Mouse (Mus musculus) thymus, postnatal 14 days (tissue): ENCODE results near the gene Zfp62.
"Not testable (repeated sequence)": the region's sequence is repeated elsewhere in the genome, so short reads cannot be mapped to it uniquely, and the experiment has no call there.

ENCODE experiments used
- DNase-seq: peaks from one replicate; pipeline ENCODE4 v3.0.0; 2021

The Zfp62 gene

GRCm38 (mm10) chr11:49203129-49203768, at the start of gene Zfp62:
Gene Zfp62 (plus strand): TSS chr11:49203292.
- DNase-seq, result peak; percentile 92

DNA sequence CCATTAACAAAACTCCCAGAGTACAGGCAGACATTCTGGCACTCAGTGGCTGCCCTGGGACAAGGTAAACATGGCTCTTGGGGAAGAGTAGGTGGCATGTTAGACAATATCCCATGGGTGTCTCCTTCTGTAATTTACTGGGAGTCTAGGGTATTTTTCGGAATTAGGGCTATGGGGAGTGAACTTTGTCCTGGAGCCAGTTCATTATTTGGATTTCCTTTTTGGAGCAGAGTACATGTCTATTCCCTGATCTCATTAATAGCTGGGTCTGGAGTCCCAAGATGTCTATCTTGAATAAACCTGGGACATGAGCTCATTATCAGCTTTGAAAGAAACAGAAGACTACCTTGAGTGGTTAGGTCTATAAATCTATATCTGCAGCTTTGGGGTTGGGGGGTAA, 49.0 kb upstream of the Zfp62 start, which contains the start of gene Olfr1394:
TSS of gene Olfr1394 (plus strand) at position 301 of the 400 bp plus-strand sequence.
- DNase-seq, result no peak

DNA sequence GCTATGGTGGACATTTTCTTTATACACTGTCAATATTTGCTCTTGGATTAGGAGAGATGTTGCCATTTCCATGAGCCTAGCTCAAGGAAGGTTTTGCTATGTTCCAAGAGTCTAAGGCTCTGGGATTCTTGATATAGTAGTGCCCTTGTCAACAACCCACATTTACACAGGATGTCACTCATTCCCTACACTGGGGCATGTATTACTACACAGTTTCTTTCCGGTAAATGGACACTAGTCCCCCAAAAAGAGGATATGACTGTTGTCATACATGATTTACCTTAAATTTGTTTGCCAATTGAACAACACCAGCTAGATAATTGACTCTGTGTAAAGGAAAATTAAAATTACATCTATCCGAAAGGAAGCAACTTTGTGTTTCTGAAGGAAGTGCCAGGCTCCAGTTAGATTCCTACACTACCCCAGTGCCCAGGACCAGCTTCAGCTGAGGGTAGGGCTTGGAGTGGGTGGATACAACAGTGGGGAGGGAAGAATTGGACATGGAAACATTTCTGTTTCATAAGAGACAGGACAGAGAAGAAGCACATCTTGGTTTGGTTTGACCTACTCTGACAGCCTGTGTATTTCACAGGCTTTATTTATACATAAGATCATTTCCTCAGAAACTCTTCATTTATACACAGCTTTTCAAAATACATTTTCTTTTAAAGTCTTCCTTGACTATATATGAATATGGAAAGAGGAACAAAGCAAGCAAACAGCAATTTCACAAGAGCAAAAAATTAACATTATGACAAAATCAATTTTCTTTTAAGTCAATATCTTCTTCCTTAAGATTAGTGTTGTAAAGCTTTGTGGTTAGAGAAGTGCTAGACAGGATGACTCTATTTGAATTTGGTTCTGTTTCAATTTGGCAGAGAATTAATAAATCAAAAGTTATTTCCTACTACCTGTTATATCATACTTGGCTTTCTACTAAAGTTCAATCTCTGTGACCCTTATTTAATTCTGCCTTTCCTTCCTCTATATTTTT, 46.0 kb upstream of the Zfp62 start:
- DNase-seq, result no peak

DNA sequence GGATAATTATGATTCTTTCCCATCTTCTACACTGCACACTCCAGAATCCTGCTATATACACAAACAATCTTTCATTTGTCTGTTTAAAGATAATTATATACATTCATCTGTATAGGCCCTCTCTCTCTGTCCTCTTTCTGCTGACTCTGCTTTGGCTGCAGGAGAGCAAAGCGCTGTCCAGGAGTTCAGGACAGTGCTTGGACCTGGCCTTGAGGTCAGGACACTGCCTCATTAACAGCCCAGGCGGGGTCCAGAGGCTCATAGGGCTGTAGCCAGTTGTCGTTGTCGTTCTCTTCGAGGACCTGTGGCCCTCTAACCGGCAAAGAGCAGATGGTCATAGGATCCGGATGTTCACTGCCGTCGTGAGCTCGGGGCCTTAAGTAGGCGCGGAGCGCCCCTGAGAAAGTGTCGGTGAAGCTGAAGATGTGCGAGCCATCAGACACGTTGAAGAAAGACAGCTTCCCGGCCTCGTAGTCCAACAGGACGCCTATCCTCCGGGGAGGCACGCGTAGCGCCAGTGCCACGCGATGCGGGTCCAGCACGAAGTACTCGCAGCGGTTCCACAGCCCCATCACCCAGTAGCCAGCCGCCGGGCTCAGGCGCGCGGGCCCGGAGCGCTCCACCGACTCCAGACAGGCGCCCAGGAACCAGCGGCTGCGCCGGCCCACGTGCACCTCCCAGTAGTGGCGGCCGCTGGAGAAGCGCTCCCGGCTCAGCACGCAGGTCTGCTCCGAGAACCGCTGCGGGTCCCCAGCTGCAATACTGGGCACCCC, 34.1 kb upstream of the Zfp62 start:
- peak; percentile 7 for DNase-seq

- DNase-seq, result no peak
These were observed 32.5 kb upstream of the Zfp62 start for GRCm38 (mm10) chr11:49170576-49170975.

- DNase-seq, result peak; percentile 26
These were observed 27.7 kb upstream of the Zfp62 start for GRCm38 (mm10) chr11:49175345-49175744.

DNA sequence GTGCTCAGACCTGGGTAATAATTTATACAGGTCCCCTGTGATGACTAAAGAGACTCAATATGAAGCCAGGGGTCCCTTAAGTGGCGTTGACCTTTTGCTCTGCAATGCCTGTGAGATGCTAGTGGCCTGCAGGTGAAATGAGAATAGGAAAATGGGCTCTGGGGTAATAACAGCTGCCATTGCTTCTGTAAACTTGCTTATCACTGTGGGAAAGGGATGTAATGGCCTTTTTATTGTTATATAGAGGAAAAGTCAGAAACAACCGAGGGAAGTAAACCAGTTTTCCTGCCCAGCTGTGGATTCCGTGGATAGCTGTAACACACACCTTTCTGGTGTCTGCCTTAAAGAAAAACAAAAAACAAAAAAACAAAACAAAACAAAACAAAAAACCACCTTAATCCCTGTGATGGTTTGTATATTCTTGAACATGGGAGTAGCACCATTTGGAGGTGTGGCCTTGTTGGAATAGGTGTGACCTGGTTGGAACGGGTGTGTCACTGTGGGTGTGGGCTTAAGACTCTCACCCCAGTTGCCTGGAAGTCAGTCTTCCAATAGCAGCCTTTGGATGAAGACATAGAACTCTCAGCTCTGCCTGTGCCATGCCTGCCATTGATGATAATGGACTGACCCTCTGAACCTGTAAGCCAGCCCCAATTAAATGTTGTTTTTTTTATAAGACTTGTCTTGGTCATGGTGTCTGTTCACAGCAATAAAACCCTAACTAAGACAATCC, 26.9 kb upstream of the Zfp62 start:
- not testable (repeated sequence) for DNase-seq

DNA sequence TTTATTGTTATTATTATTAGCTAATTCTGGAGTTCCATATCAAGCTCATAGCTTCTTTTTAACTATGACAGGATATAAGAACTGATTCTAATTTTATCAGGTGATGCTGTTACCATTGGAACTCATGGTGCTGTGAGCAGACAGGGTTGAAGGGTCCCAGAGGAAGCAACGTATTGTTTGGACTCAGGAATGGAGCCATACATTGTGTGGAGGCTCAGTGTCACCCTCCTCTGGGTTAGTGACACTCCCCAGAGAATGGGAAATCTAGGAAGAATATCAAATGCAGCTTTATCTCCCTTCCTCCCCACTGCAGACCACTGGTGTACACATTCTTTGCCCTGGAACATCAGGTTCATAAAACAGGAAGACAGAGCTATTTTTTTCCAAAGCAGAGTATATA, 19.9 kb upstream of the Zfp62 start:
- no peak for DNase-seq

DNA sequence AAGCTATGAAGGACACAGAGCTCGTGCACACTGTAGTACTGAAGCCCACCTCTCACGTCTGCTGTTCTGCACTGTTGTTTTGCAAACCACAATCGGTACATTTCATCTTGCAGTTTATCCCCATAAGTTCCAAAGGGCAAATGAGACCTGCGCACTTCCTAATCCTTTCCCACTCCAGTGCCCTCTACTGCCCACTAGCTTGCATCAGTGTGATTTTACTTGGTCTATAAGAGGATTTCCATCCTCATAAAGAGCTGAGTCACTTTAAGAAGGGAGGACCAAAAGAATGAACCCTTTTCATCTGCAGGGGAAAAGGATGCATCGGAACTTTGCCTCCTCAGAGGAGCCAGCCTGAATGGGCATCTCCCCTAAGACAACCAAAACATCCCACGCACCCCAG, 16.6 kb upstream of the Zfp62 start:
- DNase-seq, result no peak

GRCm38 (mm10) chr11:49186955-49187488, 16.1 kb upstream of the Zfp62 start, which contains the start of gene Btnl9:
Gene Btnl9 (minus strand): TSS chr11:49187159.
- DNase-seq, result no peak

DNA sequence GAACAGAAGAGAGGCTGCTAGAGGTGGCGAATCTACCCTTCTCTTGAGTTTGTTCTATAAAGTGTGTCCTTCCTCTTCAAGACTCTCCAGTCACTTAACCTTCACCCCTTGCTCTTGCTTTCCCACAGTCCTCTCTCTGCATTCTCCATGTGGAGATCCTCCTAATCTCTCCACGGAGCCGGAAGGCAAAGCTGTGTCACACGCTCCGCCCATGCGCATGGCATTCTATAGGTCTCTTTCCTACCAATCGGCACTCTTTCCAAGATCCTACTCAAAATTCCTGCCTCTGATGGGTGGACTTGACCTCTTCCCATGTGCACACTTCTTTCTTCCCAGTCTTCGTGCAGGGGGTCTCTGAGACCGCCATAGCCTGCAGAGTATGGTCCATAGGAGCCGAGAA, 15.4 kb upstream of the Zfp62 start:
- no peak for DNase-seq

DNA sequence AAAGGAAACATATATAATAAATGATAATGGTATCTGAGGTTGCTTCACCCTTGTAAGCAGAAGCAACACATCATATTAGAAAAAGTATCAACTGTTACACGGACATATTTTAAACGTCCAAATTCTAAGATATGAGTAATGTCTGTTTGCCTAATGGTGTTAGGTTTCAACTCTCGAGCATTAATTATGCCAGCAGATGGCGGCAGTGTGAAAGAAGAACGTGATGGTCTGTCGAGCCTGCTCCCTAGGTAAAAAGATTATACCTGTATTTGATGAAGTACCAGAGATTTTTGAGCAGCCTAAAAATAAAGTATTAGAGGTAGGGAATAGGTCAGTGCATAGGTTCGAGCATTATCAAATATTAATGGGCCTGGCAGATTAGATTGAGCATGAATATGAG, 13.4 kb upstream of the Zfp62 start:
- DNase-seq, result peak; percentile 82

- DNase-seq, result no peak
These were observed 12.0 kb upstream of the Zfp62 start for GRCm38 (mm10) chr11:49191083-49191482.

- not testable (repeated sequence) for DNase-seq
These were observed 8.3 kb upstream of the Zfp62 start for GRCm38 (mm10) chr11:49194771-49195170.

- DNase-seq, result peak; percentile 50
These were observed 7.2 kb upstream of the Zfp62 start for GRCm38 (mm10) chr11:49195819-49196322.

DNA sequence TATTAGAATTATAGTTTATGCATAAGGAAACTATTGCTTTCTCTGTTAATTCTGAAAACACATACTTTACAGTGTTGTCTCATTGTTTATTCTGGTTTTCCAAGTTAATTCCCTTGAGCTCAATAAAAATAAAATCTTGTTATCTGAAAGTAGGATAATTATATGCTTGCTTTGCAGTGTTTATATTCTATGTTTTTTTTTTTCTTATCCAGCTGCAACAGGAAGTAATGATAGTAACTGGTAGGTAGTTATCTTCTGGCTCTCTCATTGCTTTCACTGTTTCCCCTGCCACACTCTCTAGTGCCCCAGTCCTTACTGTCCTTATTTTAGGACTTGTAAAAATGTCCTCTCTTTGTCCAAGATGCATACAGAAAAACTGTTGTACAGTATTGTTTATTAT, 2.4 kb upstream of the Zfp62 start:
- no peak for DNase-seq

GRCm38 (mm10) chr11:49201142-49201541, 1.9 kb upstream of the Zfp62 start:
- no peak for DNase-seq

- DNase-seq, result no peak
These were observed 1.0 kb upstream of the Zfp62 start for GRCm38 (mm10) chr11:49202071-49202470.

DNA sequence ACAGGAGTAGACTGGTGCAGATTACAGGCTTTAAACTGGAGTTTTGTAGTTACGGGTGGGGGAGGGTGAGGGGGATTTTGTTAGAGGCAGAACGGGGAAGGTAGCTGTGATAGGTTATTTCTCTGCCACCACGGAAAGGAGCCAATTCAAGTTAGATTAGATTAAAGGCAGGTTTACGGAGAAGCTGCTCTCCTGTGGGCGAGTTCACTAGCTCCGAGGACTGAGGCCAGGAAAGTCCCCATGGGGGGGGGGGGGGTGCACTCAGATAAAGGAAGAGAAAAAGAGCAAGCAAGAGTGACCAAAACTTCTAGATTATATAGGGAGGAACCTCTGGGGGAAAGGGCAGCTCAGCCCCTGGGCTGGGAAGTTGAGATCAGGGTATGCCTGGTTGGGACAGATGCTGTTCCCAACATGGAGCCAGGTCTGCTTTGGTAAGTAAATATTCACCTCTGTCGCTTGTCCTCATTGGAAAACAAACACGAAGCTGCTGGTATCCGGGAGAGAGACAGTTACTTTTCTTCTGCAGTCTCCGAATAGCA, 500 bp upstream of the Zfp62 start:
- peak; percentile 13 for DNase-seq

DNA sequence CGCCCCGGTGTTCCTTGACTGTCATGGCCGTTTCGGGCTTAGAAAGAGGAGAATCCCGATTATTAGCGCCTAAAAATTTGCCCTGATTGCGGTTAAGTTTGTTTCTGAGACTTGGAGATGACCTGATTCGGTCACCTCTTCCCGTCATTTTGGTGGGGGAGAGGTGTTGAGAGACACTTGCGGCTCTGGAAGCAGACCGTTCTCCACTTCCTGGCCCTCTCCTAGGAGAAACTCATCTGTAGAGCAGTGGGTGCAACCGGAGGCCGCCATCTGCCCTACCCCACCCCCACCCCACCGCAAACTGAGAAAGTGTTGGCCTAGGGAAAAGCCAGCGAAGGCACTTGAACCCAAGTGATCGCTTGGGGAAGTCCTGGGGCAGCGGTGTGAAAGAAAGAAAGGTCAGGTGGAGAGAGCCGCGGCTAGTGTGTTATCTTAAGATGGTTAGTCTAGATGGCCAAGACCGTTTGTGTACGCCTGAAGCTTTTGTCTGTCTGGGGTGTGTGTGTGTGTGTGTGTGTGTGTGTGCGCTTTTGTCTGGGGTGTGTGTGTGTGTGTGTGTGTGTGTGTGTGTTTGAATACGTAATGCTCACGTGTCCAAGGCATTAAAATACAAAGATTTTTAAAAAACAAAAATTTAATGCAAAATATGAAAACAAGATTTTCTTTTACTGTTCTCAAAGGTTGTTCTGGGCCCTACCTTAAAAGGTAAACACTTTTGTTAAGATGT, 842 bp downstream of the Zfp62 start:
- DNase-seq, result peak; percentile 60

DNA sequence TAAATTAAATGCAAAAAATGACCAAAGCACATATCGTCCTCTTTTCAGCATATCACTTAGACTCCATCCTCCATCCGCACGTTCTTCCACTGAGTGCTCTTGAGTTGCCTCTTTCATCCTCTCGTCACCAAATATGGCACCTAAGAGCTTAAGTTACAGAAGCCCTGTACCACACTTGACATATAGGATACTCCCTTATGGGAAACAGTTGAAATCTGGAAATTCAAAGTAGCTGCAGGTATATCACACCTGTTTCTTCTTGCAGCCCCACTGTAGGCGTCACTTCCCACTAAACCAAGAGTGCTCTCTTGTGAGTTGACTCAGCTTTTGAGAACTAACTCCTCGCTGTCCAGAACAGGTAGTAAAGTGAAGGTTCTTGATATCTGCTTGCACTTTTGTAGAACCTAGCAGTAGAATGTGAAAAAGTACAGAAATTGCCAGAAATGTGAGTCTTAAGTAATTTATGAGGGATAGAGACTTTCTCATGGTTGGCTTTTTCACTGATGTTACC, 2.0 kb downstream of the Zfp62 start:
- DNase-seq, result no peak
